Mouse (Mus musculus) CH12.LX (cell line): ENCODE measurements around the gene 4931440F15Rik. TPM values are rescaled to one million over a fixed set of nuclear protein-coding genes. Genes with fewer than 3 reads are reported as not detected.

Experiments used
- DNase-seq: peaks from one replicate; pipeline ENCODE4 v3.0.0-alpha.2; 2013; ENCODE audit errors: extremely low read depth
- H3K27ac ChIP-seq: 2 replicates; pipeline ENCODE4 v1.5.1; 2012; ENCODE audit warnings: low read depth, mild to moderate bottlenecking, control low read depth, moderate library complexity; ENCODE audit not compliant: insufficient read depth
- H3K27me3 ChIP-seq: replicated peaks from 2 replicates; pipeline ENCODE3; 2012; ENCODE audit warnings: inconsistent platforms
- H3K36me3 ChIP-seq, 2 experiments: replicated peaks in 1 of 2; 2 replicates each; pipeline versions ENCODE3 to v1.6.1; 2012; ENCODE audit warnings: inconsistent platforms in 1 of 2, low read length in 1 of 2, mild to moderate bottlenecking in 1 of 2, mixed read lengths in 1 of 2, moderate library complexity in 1 of 2; ENCODE audit not compliant: control insufficient read depth in 1 of 2, insufficient read depth in 1 of 2
- H3K4me1 ChIP-seq, 2 experiments: 2 replicates each; pipeline ENCODE4 v1.6.1; 2012; ENCODE audit warnings: inconsistent platforms in 1 of 2, moderate library complexity in 1 of 2; ENCODE audit not compliant: insufficient read depth in 2 of 2, control insufficient read depth in 1 of 2
- H3K4me2 ChIP-seq: 2 replicates; pipeline ENCODE4 v1.6.1; 2012; ENCODE audit warnings: low read depth, mild to moderate bottlenecking, control low read depth; ENCODE audit not compliant: poor library complexity, insufficient read depth, severe bottlenecking
- H3K4me3 ChIP-seq, 3 experiments: fragments of 150-350 bp in 1 of 3; sonication (generic) in 1 of 3; replicated peaks in 1 of 3; 2 replicates each; pipeline versions ENCODE3 to v1.5.1; 2011 to 2012; ENCODE audit warnings: low read depth in 2 of 3, low read length in 2 of 3, mild to moderate bottlenecking in 2 of 3, moderate library complexity in 2 of 3, control low read depth in 1 of 3, improper control_type of control experiment in 1 of 3, inconsistent platforms in 1 of 3, mixed read lengths in 1 of 3; ENCODE audit not compliant: poor library complexity in 1 of 3
- H3K79me2 ChIP-seq: replicated peaks from 2 replicates; pipeline ENCODE4 v1.6.1; 2012; ENCODE audit warnings: mild to moderate bottlenecking, moderate library complexity; ENCODE audit not compliant: control insufficient read depth, poor library complexity, insufficient read depth, severe bottlenecking; ENCODE audit errors: extremely low read depth
- H3K9ac ChIP-seq: 2 replicates; pipeline ENCODE4 v1.6.1; 2012; ENCODE audit warnings: low read depth, mild to moderate bottlenecking, control low read depth, moderate library complexity; ENCODE audit not compliant: insufficient read depth
- H3K9me3 ChIP-seq: replicated peaks from 2 replicates; pipeline ENCODE3; 2012; ENCODE audit warnings: low read length, inconsistent platforms, mixed read lengths
- BHLHE40 ChIP-seq: IDR thresholded peaks from 2 replicates; pipeline ENCODE4 v1.6.1; 2011; ENCODE audit warnings: mild to moderate bottlenecking, low read depth, low read length, improper control_type of control experiment
- CHD1 ChIP-seq: IDR thresholded peaks from 2 replicates; pipeline ENCODE4 v1.6.1; 2012; ENCODE audit warnings: low read depth, low read length, improper control_type of control experiment, inconsistent platforms
- CHD2 ChIP-seq: IDR thresholded peaks from 2 replicates; pipeline ENCODE4 v1.6.1; 2011; ENCODE audit warnings: low read length, improper control_type of control experiment
- CTCF ChIP-seq, 2 experiments: IDR thresholded peaks in 1 of 2; conservative IDR thresholded peaks in 1 of 2; 2 replicates each; pipeline ENCODE4 v1.5.1; 2011 to 2012; ENCODE audit warnings: low read depth in 2 of 2, low read length in 2 of 2, improper control_type of control experiment in 1 of 2, inconsistent platforms in 1 of 2, mild to moderate bottlenecking in 1 of 2, moderate library complexity in 1 of 2
- E2F4 ChIP-seq: IDR thresholded peaks from 2 replicates; pipeline ENCODE4 v1.6.1; 2011; ENCODE audit warnings: low read depth, low read length, improper control_type of control experiment; ENCODE audit not compliant: insufficient replicate concordance
- ELF1 ChIP-seq: IDR thresholded peaks from 2 replicates; pipeline ENCODE4 v1.6.1; 2014; ENCODE audit warnings: low read depth, mild to moderate bottlenecking, inconsistent platforms, low read length, improper control_type of control experiment
- EP300 ChIP-seq: IDR thresholded peaks from 2 replicates; pipeline ENCODE4 v1.6.1; 2011; ENCODE audit warnings: low read length, improper control_type of control experiment
- ETS1 ChIP-seq: conservative IDR thresholded peaks from 2 replicates; pipeline ENCODE4 v1.6.1; 2012; ENCODE audit warnings: low read depth, mild to moderate bottlenecking, inconsistent platforms, low read length, improper control_type of control experiment, moderate library complexity
- GABPA ChIP-seq: IDR thresholded peaks from 2 replicates; pipeline ENCODE4 v1.6.1; 2012; ENCODE audit warnings: low read depth, low read length, improper control_type of control experiment, inconsistent platforms; ENCODE audit not compliant: insufficient replicate concordance
- HCFC1 ChIP-seq: IDR thresholded peaks from 2 replicates; pipeline ENCODE4 v1.6.1; 2012; ENCODE audit warnings: low read depth, mild to moderate bottlenecking, inconsistent platforms, low read length, improper control_type of control experiment
- KAT2A ChIP-seq: IDR thresholded peaks from 2 replicates; pipeline ENCODE4 v1.6.1; 2012; ENCODE audit warnings: low read length, improper control_type of control experiment, inconsistent platforms; ENCODE audit not compliant: insufficient replicate concordance
- MAFK ChIP-seq: IDR thresholded peaks from 2 replicates; pipeline ENCODE4 v1.6.1; 2011; ENCODE audit warnings: low read length, improper control_type of control experiment; ENCODE audit not compliant: insufficient replicate concordance
- MAX ChIP-seq: IDR thresholded peaks from 2 replicates; pipeline ENCODE4 v1.6.1; 2011; ENCODE audit warnings: low read length, improper control_type of control experiment
- NELFE ChIP-seq: IDR thresholded peaks from 2 replicates; pipeline ENCODE4 v1.6.1; 2011; ENCODE audit warnings: low read depth, low read length, improper control_type of control experiment
- PAX5 ChIP-seq: IDR thresholded peaks from 2 replicates; pipeline ENCODE4 v1.6.1; 2012; ENCODE audit warnings: low read length, inconsistent platforms, mixed read lengths
- POLR2A ChIP-seq: IDR thresholded peaks from 2 replicates; pipeline ENCODE4 v1.6.1; 2011; ENCODE audit warnings: low read depth, mild to moderate bottlenecking, improper control_type of control experiment, low read length
- POLR2AphosphoS2 ChIP-seq: IDR thresholded peaks from 2 replicates; pipeline ENCODE4 v1.6.1; 2011; ENCODE audit warnings: low read depth, low read length, improper control_type of control experiment
- RAD21 ChIP-seq: IDR thresholded peaks from 2 replicates; pipeline ENCODE4 v1.6.1; 2011; ENCODE audit warnings: low read depth, mild to moderate bottlenecking, low read length, improper control_type of control experiment, moderate library complexity
- SMC3 ChIP-seq: IDR thresholded peaks from 2 replicates; pipeline ENCODE4 v1.6.1; 2011; ENCODE audit warnings: low read depth, low read length, improper control_type of control experiment
- TBP ChIP-seq: conservative IDR thresholded peaks from 2 replicates; pipeline ENCODE4 v1.6.1; 2011; ENCODE audit warnings: low read depth, low read length, improper control_type of control experiment
- TCF12 ChIP-seq: IDR thresholded peaks from 2 replicates; pipeline ENCODE4 v1.6.1; 2014; ENCODE audit warnings: low read depth, mild to moderate bottlenecking, inconsistent platforms, low read length, improper control_type of control experiment
- UBTF ChIP-seq: IDR thresholded peaks from 2 replicates; pipeline ENCODE4 v1.6.1; 2012; ENCODE audit warnings: low read depth, mild to moderate bottlenecking, inconsistent platforms, low read length, improper control_type of control experiment, moderate library complexity
- USF1 ChIP-seq: IDR thresholded peaks from 2 replicates; pipeline ENCODE4 v1.6.1; 2014; ENCODE audit warnings: low read depth, mild to moderate bottlenecking, inconsistent platforms, low read length, improper control_type of control experiment
- ZKSCAN1 ChIP-seq: IDR thresholded peaks from 2 replicates; pipeline ENCODE4 v1.6.1; 2012; ENCODE audit warnings: low read depth, inconsistent platforms, low read length, improper control_type of control experiment, borderline replicate concordance
- ZNF384 ChIP-seq: IDR thresholded peaks from 2 replicates; pipeline ENCODE4 v1.6.1; 2012; ENCODE audit warnings: low read depth, low read length, improper control_type of control experiment, inconsistent platforms
- dilution Hi-C: fragments of 300-500 bp; cut with MboI; formaldehyde crosslinking; loops from 2 replicates; pipeline ENCODE4 v1.14.3; 2020; ENCODE audit warnings: low sequenced_read_pairs; ENCODE audit not compliant: extremely low pct_unique_long_range_greater_than_20kb, extremely low pct_ligation_motif_present
- in situ Hi-C: fragments of 300-500 bp; cut with MboI; formaldehyde crosslinking; loops from 3 replicates; pipeline ENCODE4 v1.14.3; 2019; ENCODE audit warnings: low sequenced_read_pairs, low pct_ligation_motif_present, low pct_unique_long_range_greater_than_20kb, mixed read lengths
- polyA plus RNA-seq: library from polyadenylated mRNA; unstranded; fragments of >175 nt; gene quantifications from 2 replicates; pipeline ENCODE4 v1.2.1, GENCODE M21; 2012; ENCODE audit warnings: low read depth; ENCODE audit not compliant: insufficient read length
- total RNA-seq, 2 experiments: library from RNA; depleted of rRNA; stranded (reverse); fragments of 300-350 nt in 1 of 2; fragments of >200 nt in 1 of 2; gene quantifications; 2 replicates each; pipeline ENCODE4 v1.2.3; 2012 to 2014

The 4931440F15Rik gene
- total and polyA plus RNA-seq, 3 experiments: not detected

- TF ChIP-seq SMC3: peak; percentile 10; the same call in 1 of the 2 replicates
- no peak for TF ChIP-seq USF1
- TF ChIP-seq CHD1: peak; percentile 91; the same call in 1 of the 2 replicates
- no peak for TF ChIP-seq PAX5
- no peak for TF ChIP-seq POLR2A
- TF ChIP-seq ETS1: peak; percentile 87
- peak; percentile 57; the same call in 1 of the 2 replicates for TF ChIP-seq BHLHE40
- TF ChIP-seq UBTF: no peak
- TF ChIP-seq POLR2AphosphoS2: no peak
- TF ChIP-seq RAD21: no peak
- TF ChIP-seq MAX: no peak
- TF ChIP-seq EP300: peak; percentile 77
- TF ChIP-seq ELF1: no peak
- TF ChIP-seq MAFK: peak; percentile 88
- no peak for TF ChIP-seq NELFE
Measured at GRCm38 (mm10) chr11:29808173-29808980, 17.1 kb downstream of the 4931440F15Rik start (continued).

GRCm38 (mm10) chr11:29807325-29807724, 18.1 kb downstream of the 4931440F15Rik start:
- Histone ChIP-seq H3K4me3 (peak overlapping the region in 1 of 3 experiments; percentile 5), H3K27me3 (no peaks in the 10 kb centered on the region), H3K4me1 (peaks cover 13 to 62% of the 10 kb centered on the region in 2 experiments), H3K36me3 (no peaks in the 10 kb centered on the region), H3K9me3 (no peaks in the 10 kb centered on the region), H3K79me2 (no peaks in the 10 kb centered on the region), H3K4me2 (no peak overlapping the region), H3K9ac (no peak overlapping the region), H3K27ac (no peak overlapping the region)
- DNase-seq: peak; percentile 55
- dilution Hi-C loops (no loop called here), in situ Hi-C loops (no loop called here)
- TF ChIP-seq UBTF: no peak
- no peak for TF ChIP-seq HCFC1
- no peak for TF ChIP-seq GABPA
- TF ChIP-seq ZNF384: no peak
- TF ChIP-seq SMC3: no peak
- 0 out of 2 replicates have a peak, but pooled peaks have one; percentile 35 for TF ChIP-seq CHD2
- no peak for TF ChIP-seq CTCF (conservative IDR thresholded peaks at IDR 0.05 in 1 of 2, IDR thresholded peaks at IDR 0.05 in 1 of 2; ENCODE audit: low read depth in 2 of 2, low read length in 2 of 2)
- TF ChIP-seq BHLHE40: peak; percentile 54
- no peak for TF ChIP-seq KAT2A
- TF ChIP-seq E2F4: no peak
- no peak for TF ChIP-seq NELFE
- TF ChIP-seq MAX: no peak
- peak; percentile 74 for TF ChIP-seq ETS1
- TF ChIP-seq EP300: peak; percentile 35; the same call in 1 of the 2 replicates
- TF ChIP-seq TBP: no peak
- TF ChIP-seq TCF12: no peak; the same call in 1 of the 2 replicates
- TF ChIP-seq ZKSCAN1: no peak
